Mouse (Mus musculus) embryonic facial prominence, embryonic 15.5 days (tissue): ENCODE results near the gene Mypn. TPM values are rescaled to one million over a fixed set of nuclear protein-coding genes. Genes with fewer than 3 reads are reported as not detected.

Experiments used
- ATAC-seq: fragments of 200-750 bp; cut with Nextera tagmentation; 2 replicates; pipeline ENCODE4 v1.8.0; 2017; ENCODE audit warnings: low read depth, moderate TSS enrichment; ENCODE audit not compliant: insufficient number of reproducible peaks, low FRiP score, low TSS enrichment
- H3K27ac ChIP-seq: fragments of 300-500 bp; sonication (generic); replicated peaks from 2 replicates; pipeline ENCODE4 v1.5.1; 2015; ENCODE audit warnings: mild to moderate bottlenecking, inconsistent platforms
- H3K27me3 ChIP-seq: fragments of 300-500 bp; sonication (generic); 2 replicates; pipeline ENCODE4 v1.6.1; 2015; ENCODE audit warnings: inconsistent platforms
- H3K36me3 ChIP-seq: fragments of 300-500 bp; sonication (generic); 2 replicates; pipeline ENCODE4 v1.6.1; 2015; ENCODE audit warnings: mild to moderate bottlenecking, inconsistent platforms
- H3K4me1 ChIP-seq: fragments of 300-500 bp; sonication (generic); 2 replicates; pipeline ENCODE4 v1.6.1; 2015; ENCODE audit warnings: inconsistent platforms
- H3K4me2 ChIP-seq: fragments of 300-500 bp; sonication (generic); replicated peaks from 2 replicates; pipeline ENCODE4 v1.6.1; 2015; ENCODE audit warnings: mild to moderate bottlenecking, inconsistent platforms
- H3K4me3 ChIP-seq: fragments of 300-500 bp; sonication (generic); replicated peaks from 2 replicates; pipeline ENCODE4 v1.5.1; 2015; ENCODE audit warnings: mild to moderate bottlenecking, inconsistent platforms
- H3K9ac ChIP-seq: fragments of 300-500 bp; sonication (generic); 2 replicates; pipeline ENCODE4 v1.6.1; 2015; ENCODE audit warnings: inconsistent platforms
- H3K9me3 ChIP-seq: fragments of 300-500 bp; sonication (generic); replicated peaks from 2 replicates; pipeline ENCODE4 v1.6.1; 2016; ENCODE audit warnings: inconsistent platforms
- WGBS: fragments of 180-500 bp; shearing (Covaris S2); methylation state at CpG from one replicate; pipeline ENCODE4 v1.1.7; 2015; 5-methylcytosine and 5-hydroxymethylcytosine counted together
- polyA plus RNA-seq: library from polyadenylated mRNA; unstranded; fragments of >200 nt; fragmentation: Nextera tagmentation; extraction: Ambion mirVana; gene quantifications from 2 replicates; pipeline ENCODE4 v1.2.1, GENCODE M21; 2015

Mypn gene
- polyA plus RNA-seq, 1 experiment from 2014 or later: 4.1 TPM

- WGBS: 74% methylated on average over 4 of the region's 4 CpGs
- Histone ChIP-seq H3K27ac (no peak overlapping the region), H3K27me3 (no peaks in the 10 kb centered on the region), H3K4me3 (no peak overlapping the region), H3K4me1 (no peaks in the 10 kb centered on the region), H3K9me3 (no peaks in the 10 kb centered on the region), H3K4me2 (no peak overlapping the region), H3K9ac (no peak overlapping the region), H3K36me3 (no peaks in the 10 kb centered on the region)
- no peak for ATAC-seq
Measured at GRCm38 (mm10) chr10:63126116-63126515, 77.6 kb downstream of the Mypn start.

DNA sequence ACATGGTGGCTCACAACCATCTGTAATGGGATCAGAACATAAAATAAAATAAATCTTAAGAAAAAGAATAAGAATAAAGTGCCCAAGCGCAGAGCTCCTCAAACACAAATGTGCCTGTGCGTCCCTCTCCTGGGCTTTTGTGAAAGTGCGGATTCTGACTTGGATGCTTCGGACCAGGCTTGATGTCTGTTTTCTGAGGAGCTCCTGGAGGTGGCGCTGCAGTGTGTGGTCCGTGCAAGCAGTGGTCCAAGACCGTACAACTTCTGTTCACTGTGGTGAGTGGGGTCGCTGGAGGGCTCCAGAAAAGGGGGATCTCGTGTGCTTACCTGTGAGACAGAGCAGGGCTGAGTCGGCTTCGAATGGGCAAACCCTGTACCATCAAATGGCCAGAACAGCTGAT is 78.4 kb downstream of the Mypn start:
- Histone ChIP-seq H3K4me1 (no peaks in the 10 kb centered on the region), H3K27me3 (no peaks in the 10 kb centered on the region), H3K36me3 (no peaks in the 10 kb centered on the region), H3K27ac (no peak overlapping the region), H3K9ac (no peak overlapping the region), H3K9me3 (no peaks in the 10 kb centered on the region), H3K4me3 (no peak overlapping the region), H3K4me2 (no peak overlapping the region)
- ATAC-seq: no peak
- WGBS: 27% methylated on average over 11 of the region's 11 CpGs

DNA sequence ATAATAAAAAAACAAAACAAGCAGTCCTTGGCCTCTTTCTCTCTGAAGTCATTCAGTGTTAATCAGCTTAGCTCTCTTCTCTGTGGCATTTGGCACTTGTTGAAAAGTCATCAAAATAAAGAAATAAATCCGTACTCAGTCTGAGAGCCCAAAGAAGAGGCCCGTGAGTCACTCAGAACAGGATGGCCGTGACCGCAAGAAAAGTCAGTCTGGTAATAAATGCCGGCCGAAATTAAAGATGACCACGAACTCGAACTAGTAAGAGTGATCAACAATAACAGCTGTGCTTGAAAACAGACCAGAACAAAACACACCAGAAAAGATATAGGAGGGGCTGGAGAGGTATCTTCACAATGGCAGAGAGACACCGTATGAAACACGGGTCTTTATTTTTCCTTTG is 79.7 kb downstream of the Mypn start:
- Histone ChIP-seq H3K27me3 (no peaks in the 10 kb centered on the region), H3K9ac (no peak overlapping the region), H3K9me3 (no peaks in the 10 kb centered on the region), H3K4me1 (no peaks in the 10 kb centered on the region), H3K27ac (no peak overlapping the region), H3K4me2 (no peak overlapping the region), H3K4me3 (no peak overlapping the region), H3K36me3 (no peaks in the 10 kb centered on the region)
- no peak for ATAC-seq
- 79% methylated on average over 10 of the region's 10 CpGs for WGBS

GRCm38 (mm10) chr10:63123141-63123540 is 80.6 kb downstream of the Mypn start:
- Histone ChIP-seq H3K9me3 (no peaks in the 10 kb centered on the region), H3K27ac (no peak overlapping the region), H3K36me3 (no peaks in the 10 kb centered on the region), H3K27me3 (no peaks in the 10 kb centered on the region), H3K9ac (no peak overlapping the region), H3K4me2 (no peak overlapping the region), H3K4me1 (no peaks in the 10 kb centered on the region), H3K4me3 (no peak overlapping the region)
- no peak for ATAC-seq
- WGBS: 79% methylated on average over 8 of the region's 8 CpGs

- no peaks in the 10 kb centered on the region for H3K27me3 ChIP-seq
- WGBS: 30% methylated on average over 8 of the region's 8 CpGs
- no peak overlapping the region for H3K27ac ChIP-seq
- H3K9me3 ChIP-seq: no peaks in the 10 kb centered on the region
- no peak overlapping the region for H3K9ac ChIP-seq
- no peak overlapping the region for H3K4me3 ChIP-seq
- H3K4me1 ChIP-seq: no peaks in the 10 kb centered on the region
- no peaks in the 10 kb centered on the region for H3K36me3 ChIP-seq
- no peak overlapping the region for H3K4me2 ChIP-seq
- ATAC-seq: no peak
Measured at GRCm38 (mm10) chr10:63122516-63122915, 81.2 kb downstream of the Mypn start.

- no peak for ATAC-seq
- Histone ChIP-seq H3K4me3 (no peak overlapping the region), H3K9me3 (no peaks in the 10 kb centered on the region), H3K4me1 (no peaks in the 10 kb centered on the region), H3K36me3 (no peaks in the 10 kb centered on the region), H3K27ac (no peak overlapping the region), H3K9ac (no peak overlapping the region), H3K4me2 (no peak overlapping the region), H3K27me3 (no peaks in the 10 kb centered on the region)
- 82% methylated on average over 14 of the region's 14 CpGs for WGBS
Measured at GRCm38 (mm10) chr10:63121961-63122360, 81.8 kb downstream of the Mypn start.

- no peak for ATAC-seq
- WGBS: 75% methylated on average over 14 of the region's 14 CpGs
Measured at GRCm38 (mm10) chr10:63119916-63120315, 83.8 kb downstream of the Mypn start.

DNA sequence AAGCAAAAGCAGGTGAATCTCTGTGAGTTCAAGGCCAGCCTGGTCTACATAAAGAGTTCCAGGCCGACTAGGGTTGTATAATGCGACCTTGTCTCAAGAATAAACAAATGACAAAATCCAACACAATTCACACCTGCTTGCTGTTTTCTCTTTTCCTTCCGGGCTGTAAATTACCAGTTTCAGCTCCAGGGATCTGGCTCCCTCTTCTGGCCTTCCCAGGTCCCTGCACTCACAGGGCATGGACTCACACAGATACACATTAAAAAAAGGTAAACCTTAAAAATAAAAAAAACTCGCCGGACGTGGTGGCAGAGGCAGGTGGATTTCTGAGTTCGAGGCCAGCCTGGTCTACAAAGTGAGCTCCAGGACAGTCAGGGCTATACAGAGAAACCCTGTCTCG is 86.2 kb downstream of the Mypn start:
- Histone ChIP-seq H3K27ac (no peak overlapping the region), H3K27me3 (no peaks in the 10 kb centered on the region), H3K4me2 (no peak overlapping the region), H3K9me3 (no peaks in the 10 kb centered on the region), H3K36me3 (no peaks in the 10 kb centered on the region), H3K4me3 (no peak overlapping the region), H3K4me1 (no peaks in the 10 kb centered on the region), H3K9ac (no peak overlapping the region)
- 91% methylated on average over 8 of the region's 8 CpGs for WGBS
- no peak for ATAC-seq

More at GRCm38 (mm10) chr10:63119916-63120315, 83.8 kb downstream of the Mypn start:
- H3K4me2 ChIP-seq: no peak overlapping the region
- H3K9me3 ChIP-seq: no peaks in the 10 kb centered on the region
- H3K27ac ChIP-seq: no peak overlapping the region
- no peak overlapping the region for H3K4me3 ChIP-seq
- H3K9ac ChIP-seq: no peak overlapping the region
- H3K27me3 ChIP-seq: no peaks in the 10 kb centered on the region
- no peaks in the 10 kb centered on the region for H3K4me1 ChIP-seq
- no peaks in the 10 kb centered on the region for H3K36me3 ChIP-seq

- no peak for ATAC-seq
- WGBS: 92% methylated on average over 9 of the region's 9 CpGs
Measured at GRCm38 (mm10) chr10:63116376-63116775, 87.4 kb downstream of the Mypn start.

GRCm38 (mm10) chr10:63115881-63116280 is 87.9 kb downstream of the Mypn start:
- Histone ChIP-seq H3K9me3 (no peaks in the 10 kb centered on the region), H3K4me1 (no peaks in the 10 kb centered on the region), H3K4me3 (no peak overlapping the region), H3K36me3 (no peaks in the 10 kb centered on the region), H3K9ac (no peak overlapping the region), H3K27ac (no peak overlapping the region), H3K27me3 (no peaks in the 10 kb centered on the region), H3K4me2 (no peak overlapping the region)
- 83% methylated on average over 15 of the region's 15 CpGs for WGBS
- no peak for ATAC-seq

More at GRCm38 (mm10) chr10:63116376-63116775, 87.4 kb downstream of the Mypn start:
- no peak overlapping the region for H3K4me2 ChIP-seq
- no peak overlapping the region for H3K27ac ChIP-seq
- no peak overlapping the region for H3K4me3 ChIP-seq
- H3K27me3 ChIP-seq: no peaks in the 10 kb centered on the region
- H3K4me1 ChIP-seq: no peaks in the 10 kb centered on the region
- no peak overlapping the region for H3K9ac ChIP-seq
- H3K36me3 ChIP-seq: no peaks in the 10 kb centered on the region
- no peaks in the 10 kb centered on the region for H3K9me3 ChIP-seq

DNA sequence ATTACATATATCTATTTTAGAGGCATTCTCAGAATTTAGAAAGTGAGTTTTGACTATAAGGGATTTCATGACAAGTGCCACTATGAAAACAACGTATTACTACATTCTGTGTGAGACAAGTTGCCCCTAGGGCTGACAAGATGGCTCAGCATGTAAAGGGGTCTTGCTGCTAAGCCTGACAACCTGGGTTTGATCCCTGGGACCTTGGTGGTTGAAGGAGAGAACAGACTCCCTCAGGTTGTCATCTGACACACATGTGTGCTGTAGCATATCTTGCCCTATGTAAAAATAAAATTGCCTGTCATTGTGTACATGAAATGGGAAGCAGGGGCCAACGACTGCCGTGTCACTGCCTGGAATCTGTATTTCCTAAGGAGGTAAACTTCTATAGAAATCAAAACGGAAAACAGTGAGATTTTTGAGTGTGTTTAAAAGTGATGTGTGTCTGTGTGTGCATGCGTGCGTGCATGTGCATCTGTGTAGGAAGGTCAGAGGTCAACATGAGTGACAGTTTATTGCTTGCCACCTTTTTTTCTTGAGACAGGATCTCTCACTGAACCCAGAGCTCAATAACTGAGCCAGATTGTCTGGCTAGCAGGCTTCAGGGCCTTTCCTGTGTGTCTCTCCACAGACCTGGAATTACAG is 89.9 kb downstream of the Mypn start:
- H3K9me3 ChIP-seq: no peaks in the 10 kb centered on the region
- H3K27me3 ChIP-seq: no peaks in the 10 kb centered on the region
- ATAC-seq: no peak
- no peak overlapping the region for H3K4me3 ChIP-seq
- H3K27ac ChIP-seq: no peak overlapping the region
- H3K4me2 ChIP-seq: no peak overlapping the region
- H3K4me1 ChIP-seq: no peaks in the 10 kb centered on the region
- H3K9ac ChIP-seq: no peak overlapping the region
- H3K36me3 ChIP-seq: no peaks in the 10 kb centered on the region
- 77% methylated on average over 6 of the region's 6 CpGs for WGBS

- no peak overlapping the region for H3K4me2 ChIP-seq
- H3K4me1 ChIP-seq: no peaks in the 10 kb centered on the region
- H3K9ac ChIP-seq: no peak overlapping the region
- H3K27me3 ChIP-seq: no peaks in the 10 kb centered on the region
- no peak for ATAC-seq
- H3K9me3 ChIP-seq: no peaks in the 10 kb centered on the region
- H3K27ac ChIP-seq: no peak overlapping the region
- H3K36me3 ChIP-seq: no peaks in the 10 kb centered on the region
- WGBS: 51% methylated on average over 5 of the region's 5 CpGs
- H3K4me3 ChIP-seq: no peak overlapping the region
Measured at GRCm38 (mm10) chr10:63113027-63113604, 90.6 kb downstream of the Mypn start.
